Mouse (Mus musculus): Measurements from ENCODE around the gene Ccdc152.

The Ccdc152 gene

GRCm38 (mm10) chr15:3303426-3303825 lies at the start of gene Ccdc152:
Gene Ccdc152, minus strand, starts transcription at chr15:3303526.
- DNase-seq (ENCODE audit: extremely low spot score), result no peak

DNA sequence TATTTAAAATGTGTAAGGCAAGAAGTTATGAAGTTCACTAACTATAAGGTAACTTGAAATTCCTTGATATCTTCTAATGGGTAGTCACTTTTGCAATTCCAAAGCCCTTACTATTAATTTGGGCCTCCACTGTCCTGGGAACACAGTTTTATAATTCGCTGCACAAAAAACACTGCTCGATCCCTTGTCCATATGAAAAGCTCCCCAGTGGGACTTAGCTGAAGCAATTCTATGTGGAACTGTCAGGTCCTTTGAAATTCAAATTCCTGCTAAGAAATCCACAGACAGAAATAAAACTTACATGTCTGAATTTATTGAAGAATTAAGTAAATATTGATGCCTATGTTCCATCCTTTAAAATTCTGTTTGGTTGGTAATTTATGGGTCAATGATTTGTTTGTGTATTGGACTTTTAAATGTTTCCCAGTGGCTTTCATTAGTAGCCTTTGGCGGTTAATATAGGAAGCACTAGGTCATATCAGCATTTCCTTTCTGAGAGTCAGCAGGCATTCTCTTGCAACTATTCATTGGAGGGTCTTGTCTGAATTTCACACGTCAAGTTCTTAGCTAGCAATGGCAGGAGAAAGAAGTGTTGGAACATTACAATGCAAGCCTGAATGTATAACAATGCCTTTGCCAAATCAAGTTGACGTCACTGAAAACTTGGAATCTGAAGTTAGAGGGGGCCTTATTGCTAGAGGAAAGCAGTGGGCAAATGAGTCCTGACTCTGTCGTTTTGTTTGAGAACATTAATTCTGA lies 46.2 kb upstream of the Ccdc152 start:
- DNase-seq (ENCODE audit: extremely low spot score), result no peak

GRCm38 (mm10) chr15:3346682-3347081 lies 43.4 kb upstream of the Ccdc152 start:
- DNase-seq (ENCODE audit: extremely low spot score), result no peak

GRCm38 (mm10) chr15:3344555-3344954 lies 41.2 kb upstream of the Ccdc152 start:
- DNase-seq (ENCODE audit: extremely low spot score), result no peak

DNA sequence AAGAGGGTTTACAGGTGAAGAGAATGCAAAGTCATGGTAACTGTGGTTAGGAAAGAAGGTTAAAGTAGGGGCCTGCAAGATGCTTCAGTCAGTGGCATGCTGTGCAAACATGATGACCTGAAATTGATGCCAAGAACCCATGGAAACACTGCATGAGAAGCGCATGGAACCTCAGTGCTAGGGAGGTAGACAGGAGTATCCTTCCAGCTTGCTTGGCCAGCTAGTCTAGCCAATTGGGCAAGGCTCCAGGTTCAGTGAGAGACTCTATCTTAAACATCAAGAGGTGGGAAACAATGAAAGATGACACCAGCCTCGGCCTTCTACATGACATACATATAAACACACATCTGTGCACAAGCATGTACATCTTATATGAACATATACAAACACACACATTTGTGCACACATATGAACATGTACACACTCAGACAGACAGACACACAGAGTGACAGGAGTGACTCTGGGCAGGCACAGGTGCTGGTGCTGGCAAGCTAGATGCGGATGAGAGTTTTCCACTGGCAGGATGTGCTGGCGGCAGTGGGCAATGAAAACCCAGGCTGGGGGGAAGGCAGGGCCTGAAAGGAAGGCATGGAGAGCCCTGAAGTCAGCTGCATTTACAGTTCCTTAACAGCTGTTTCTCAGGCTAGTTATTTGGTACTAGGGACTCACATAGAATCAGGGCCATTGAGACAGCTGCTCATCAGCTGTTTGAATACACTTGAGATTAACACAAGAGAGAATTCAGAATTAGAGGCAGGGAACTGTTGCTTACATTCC lies 38.7 kb upstream of the Ccdc152 start:
- DNase-seq (ENCODE audit: extremely low spot score), result no peak

DNA sequence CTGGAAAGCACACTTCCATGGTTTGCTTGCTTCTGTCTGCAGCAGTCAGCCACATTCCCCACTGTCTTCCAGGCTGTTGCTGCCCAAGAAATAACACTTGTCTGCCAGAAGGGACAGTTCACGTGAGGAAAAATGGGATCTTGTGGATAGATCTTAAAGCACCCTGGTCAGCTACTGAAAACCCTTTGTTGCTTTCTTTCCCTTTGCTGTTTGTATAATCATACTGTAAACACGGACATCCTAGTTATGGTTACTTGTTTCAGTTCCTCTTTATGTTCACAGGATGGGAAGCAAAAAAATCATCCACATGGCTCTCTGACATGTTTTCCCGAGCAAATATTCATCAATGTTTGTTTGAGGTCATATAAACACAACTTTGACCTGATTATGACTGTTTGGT lies 36.5 kb upstream of the Ccdc152 start:
- no peak for DNase-seq (ENCODE audit: extremely low spot score)

DNA sequence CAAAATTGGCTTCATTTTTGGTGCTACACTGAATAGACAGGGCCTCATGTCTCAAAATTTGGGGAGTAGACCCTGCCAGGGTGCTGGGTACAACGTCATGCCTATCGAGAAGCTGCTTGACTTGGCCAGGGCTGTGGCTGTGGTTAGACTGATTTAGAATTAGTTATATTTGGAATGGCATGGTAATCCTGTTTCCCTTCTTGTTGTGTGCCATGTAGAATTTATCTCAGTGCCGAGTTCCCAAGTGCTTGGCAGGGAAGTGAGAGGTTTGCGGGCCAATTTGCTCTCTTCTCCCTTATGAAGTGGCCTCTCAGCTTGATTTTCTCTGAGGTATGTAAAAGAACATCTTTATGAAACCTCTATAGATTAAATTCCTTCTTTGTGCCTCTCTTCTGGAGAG lies 29.2 kb upstream of the Ccdc152 start:
- DNase-seq (ENCODE audit: extremely low spot score), result no peak

GRCm38 (mm10) chr15:3331813-3332212 lies 28.5 kb upstream of the Ccdc152 start:
- no peak for DNase-seq (ENCODE audit: extremely low spot score)

DNA sequence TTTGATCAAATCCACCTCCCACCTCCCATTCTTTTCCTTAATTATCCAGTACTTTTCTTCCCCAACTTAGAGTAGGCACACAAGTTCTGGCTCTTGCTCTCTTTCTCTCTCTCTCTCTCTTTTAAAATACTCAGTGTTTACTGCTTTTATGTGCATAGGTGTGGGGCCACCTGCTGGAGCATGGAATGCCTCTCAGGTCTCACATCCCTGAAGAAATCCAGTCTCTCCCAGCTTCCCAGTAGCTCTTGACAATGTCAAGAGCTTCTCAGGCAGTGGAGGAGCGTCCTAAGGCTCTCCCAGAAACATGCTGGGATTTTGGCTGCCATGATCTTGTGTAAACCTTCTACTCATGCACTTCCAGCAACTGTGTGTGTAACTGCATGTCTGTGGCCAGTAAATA lies 27.0 kb upstream of the Ccdc152 start:
- DNase-seq (ENCODE audit: extremely low spot score), result no peak

DNA sequence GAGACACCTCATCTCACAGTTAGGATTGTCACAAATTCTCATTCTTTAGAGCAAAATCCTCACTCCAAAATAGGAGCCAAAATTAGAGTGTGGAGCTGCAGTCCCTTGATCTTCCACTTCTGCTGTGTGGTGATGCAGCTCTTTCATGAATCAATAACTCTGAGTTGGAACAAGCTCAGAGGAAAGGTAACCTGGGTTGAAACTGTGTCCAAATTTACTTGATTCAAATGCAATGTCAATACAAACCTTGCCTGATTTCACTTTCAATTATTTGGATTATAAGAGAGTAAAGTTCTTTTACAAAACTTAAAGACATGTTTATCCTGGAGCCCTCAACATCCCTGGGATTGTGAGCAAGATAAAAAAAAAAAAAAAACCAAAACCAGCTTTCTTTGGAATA lies 19.7 kb upstream of the Ccdc152 start:
- DNase-seq (ENCODE audit: extremely low spot score), result no peak

GRCm38 (mm10) chr15:3319929-3320328 lies 16.6 kb upstream of the Ccdc152 start:
- no peak for DNase-seq (ENCODE audit: extremely low spot score)

DNA sequence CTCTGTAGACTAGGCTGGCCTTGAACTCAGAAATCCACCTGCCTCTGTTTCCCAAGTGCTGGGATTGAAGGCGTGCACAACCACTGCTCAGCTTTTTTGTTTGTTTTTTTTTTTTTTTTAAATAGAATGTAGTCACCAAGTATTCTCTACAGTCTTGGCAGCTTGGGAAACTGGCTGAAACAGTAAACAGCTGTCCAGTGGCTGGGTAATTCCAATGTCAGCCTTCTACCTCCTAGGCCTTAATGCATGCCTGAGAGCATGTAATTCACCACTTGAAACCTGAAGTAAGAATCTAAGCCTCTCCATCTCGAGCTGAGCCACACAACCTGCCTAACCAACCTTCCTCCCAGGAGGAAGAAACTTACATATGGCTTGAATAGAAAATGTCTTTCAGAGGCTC lies 13.3 kb upstream of the Ccdc152 start:
- no peak for DNase-seq (ENCODE audit: extremely low spot score)

DNA sequence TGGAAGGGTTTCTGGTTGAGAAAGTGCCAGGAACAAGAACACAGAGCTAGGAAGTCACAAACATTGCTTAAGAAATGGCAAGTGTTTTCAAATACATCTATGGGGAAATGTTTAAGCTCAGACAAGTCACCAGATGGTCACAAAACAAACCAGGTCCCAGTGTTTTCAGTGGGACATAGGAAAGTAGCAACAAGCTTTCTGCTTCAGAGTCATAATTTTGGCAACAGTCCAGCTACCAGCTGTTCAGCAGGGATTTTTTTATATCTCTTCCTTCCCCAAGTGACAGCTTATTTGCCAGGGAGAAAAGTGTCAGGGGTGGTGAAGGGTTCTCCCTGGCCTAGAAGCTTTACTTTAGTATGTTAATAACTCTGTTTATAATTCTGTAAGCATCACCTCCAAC lies 9.6 kb upstream of the Ccdc152 start:
- DNase-seq (ENCODE audit: extremely low spot score), result no peak

- DNase-seq (ENCODE audit: extremely low spot score), result no peak
Observed at GRCm38 (mm10) chr15:3309856-3310255, 6.5 kb upstream of the Ccdc152 start.

GRCm38 (mm10) chr15:3300361-3301100 lies 2.8 kb downstream of the Ccdc152 start:
- DNase-seq (ENCODE audit: extremely low spot score), result no peak

- DNase-seq (ENCODE audit: extremely low spot score), result no peak
Observed at GRCm38 (mm10) chr15:3297615-3298014, 5.7 kb downstream of the Ccdc152 start.

DNA sequence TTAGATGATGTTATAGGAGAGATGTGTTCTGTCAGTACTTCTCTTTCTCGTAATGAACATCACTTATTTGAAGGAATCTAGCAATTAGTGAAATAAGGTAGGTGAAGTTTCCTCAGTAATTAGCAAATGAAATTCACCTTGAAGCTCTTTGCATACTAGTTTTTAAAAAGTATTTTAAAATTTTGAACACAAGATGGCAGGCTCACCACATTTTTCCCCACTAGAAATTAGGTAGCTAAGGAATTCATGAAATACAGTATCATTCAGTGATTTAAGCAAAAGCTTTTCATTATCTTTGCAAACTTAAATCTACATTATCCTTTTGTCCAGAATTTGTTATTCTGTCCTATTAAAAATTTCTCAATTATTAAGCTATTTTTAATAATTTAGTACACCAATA lies 7.3 kb downstream of the Ccdc152 start:
- no peak for DNase-seq (ENCODE audit: extremely low spot score)

DNA sequence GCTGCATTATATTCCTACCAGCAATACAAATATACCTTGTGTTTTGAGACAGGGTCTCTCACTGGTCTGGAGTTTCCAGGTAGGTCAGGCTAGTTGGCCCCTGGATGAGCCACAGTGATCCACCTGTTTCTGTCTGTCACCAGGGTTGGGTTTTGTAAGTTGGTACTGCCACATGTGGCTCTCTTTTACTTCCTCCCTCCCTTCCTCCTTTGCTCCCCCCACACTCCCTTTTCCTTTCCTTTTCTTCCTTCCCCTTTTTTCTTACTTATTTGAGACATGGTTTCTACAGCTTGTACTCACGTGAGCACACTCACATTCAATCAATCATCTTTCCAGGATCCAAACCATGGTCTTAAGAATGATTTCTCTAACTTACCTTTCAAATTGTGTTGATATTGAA lies 9.8 kb downstream of the Ccdc152 start:
- DNase-seq (ENCODE audit: extremely low spot score), result no peak

GRCm38 (mm10) chr15:3290435-3290834 lies 12.9 kb downstream of the Ccdc152 start:
- DNase-seq (ENCODE audit: extremely low spot score), result no peak

DNA sequence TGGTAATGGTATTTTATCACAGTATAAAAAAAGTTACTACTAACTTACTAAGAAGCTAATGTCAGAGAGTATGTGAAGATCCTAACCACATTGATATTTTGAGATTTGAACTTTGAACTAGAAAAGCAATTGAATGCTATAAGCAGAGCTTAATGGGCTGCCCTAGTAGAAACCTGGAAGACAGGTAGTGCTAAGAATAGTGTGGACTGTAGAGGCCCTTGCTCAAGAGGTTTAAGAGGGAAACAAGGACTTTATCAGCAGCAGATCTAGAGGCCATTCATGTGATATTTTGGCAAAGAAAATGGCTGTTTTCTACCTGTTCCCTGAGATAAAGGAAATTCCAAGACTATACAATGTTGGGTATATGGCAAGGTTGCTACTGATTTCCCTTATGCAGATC lies 17.3 kb downstream of the Ccdc152 start:
- no peak for DNase-seq (ENCODE audit: extremely low spot score)

DNA sequence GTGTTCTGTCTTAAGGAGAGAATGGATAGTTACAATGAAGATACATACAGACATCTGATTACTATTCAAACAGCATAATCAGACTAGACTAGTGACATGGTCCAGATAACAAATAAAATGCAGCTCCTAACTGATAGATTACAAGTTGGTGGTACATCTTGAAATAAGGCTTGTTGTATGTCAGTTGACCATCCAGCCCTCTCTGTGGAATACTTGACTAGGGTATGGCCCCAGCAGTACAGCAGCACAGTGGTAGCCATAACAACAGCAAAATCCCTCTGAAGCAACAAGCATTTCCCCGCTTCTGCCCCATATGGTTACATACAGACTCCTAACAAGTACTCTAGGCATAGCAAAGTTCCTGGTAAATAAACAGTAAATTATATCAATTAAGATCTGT lies 21.6 kb downstream of the Ccdc152 start:
- no peak for DNase-seq (ENCODE audit: extremely low spot score)

DNA sequence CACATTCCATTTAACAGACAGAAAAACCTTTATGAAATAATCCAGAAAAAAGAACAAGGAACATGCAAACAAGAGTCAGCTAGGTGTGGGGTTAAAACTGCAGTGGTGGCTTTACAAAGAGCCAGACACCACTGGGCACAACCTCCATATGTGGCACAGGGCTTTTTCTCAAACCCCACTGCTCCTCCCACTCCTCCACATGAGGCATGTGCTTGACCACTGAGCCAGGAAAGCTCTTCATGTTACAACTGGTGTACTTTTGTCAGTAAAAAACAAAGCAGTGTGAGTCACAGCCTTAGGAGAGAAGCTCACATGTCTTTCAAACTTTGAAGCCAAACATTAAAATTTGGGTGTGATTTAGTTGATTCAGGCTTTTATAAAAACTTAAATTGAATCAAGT lies 22.1 kb downstream of the Ccdc152 start:
- no peak for DNase-seq (ENCODE audit: extremely low spot score)

DNA sequence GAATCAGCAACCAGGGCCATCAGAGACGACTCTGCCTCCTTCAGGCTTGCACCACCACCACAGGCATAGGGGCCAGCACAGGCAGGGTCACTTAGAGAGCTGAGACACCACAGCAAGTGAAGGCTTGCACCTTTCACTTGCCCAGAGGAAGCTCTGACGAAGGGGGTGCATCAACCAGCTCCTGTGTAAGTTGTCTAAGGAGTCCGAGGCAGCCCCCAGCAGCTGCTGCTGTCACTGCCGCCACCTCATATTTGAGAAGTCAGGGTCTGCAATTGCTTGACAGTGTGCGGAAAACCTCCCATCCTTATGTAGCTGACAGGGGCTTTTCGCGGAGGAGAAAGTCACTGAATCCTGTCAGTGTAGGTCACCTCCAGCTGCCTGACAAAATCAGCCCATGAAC lies 24.1 kb downstream of the Ccdc152 start:
- DNase-seq (ENCODE audit: extremely low spot score), result no peak

All from embryo, embryonic 9.5 days (tissue).